Mouse (Mus musculus): ENCODE data around the gene Ccdc12. TPM values are rescaled to one million over a fixed set of nuclear protein-coding genes. Genes with fewer than 3 reads are reported as not detected.

Gene Ccdc12
- total and polyA plus RNA-seq, 3 experiments: 45.5 to 71.6 (median 51.6) TPM

- peak; percentile 43 for DNase-seq
These were observed 86.1 kb downstream of the Ccdc12 start for GRCm38 (mm10) chr9:110742295-110742950.

GRCm38 (mm10) chr9:110742951-110743455, 86.7 kb downstream of the Ccdc12 start:
- no peak for DNase-seq

- DNase-seq: peak; percentile 32
These were observed 87.4 kb downstream of the Ccdc12 start for GRCm38 (mm10) chr9:110743456-110744323.

GRCm38 (mm10) chr9:110745752-110746151, 89.4 kb downstream of the Ccdc12 start:
- no peak for DNase-seq

- no peak for DNase-seq
These were observed 89.9 kb downstream of the Ccdc12 start for GRCm38 (mm10) chr9:110746238-110746637.

- no peak for DNase-seq
These were observed 90.7 kb downstream of the Ccdc12 start, which contains the start of gene Pth1r for GRCm38 (mm10) chr9:110746961-110747360. Gene Pth1r, minus strand, starts transcription at chr9:110747145.

- no peak for DNase-seq
These were observed 92.1 kb downstream of the Ccdc12 start for GRCm38 (mm10) chr9:110748451-110748850.

- no peak for DNase-seq
These were observed 94.3 kb downstream of the Ccdc12 start for GRCm38 (mm10) chr9:110750404-110751187.

GRCm38 (mm10) chr9:110751412-110751811, 95.1 kb downstream of the Ccdc12 start:
- DNase-seq: no peak

- DNase-seq: no peak
These were observed 96.7 kb downstream of the Ccdc12 start for GRCm38 (mm10) chr9:110752917-110753435.

- DNase-seq: no peak
These were observed 97.5 kb downstream of the Ccdc12 start for GRCm38 (mm10) chr9:110753773-110754172.

- no peak for DNase-seq
These were observed 101.5 kb downstream of the Ccdc12 start for GRCm38 (mm10) chr9:110757816-110758215.

- peak; percentile 80 for DNase-seq
These were observed 102.3 kb downstream of the Ccdc12 start for GRCm38 (mm10) chr9:110758605-110759004.

GRCm38 (mm10) chr9:110759265-110759664, 103.0 kb downstream of the Ccdc12 start:
- DNase-seq: peak; percentile 59

- DNase-seq: no peak
These were observed 104.6 kb downstream of the Ccdc12 start for GRCm38 (mm10) chr9:110760886-110761285.

Small RNAs within 50 kb of the gene (microRNA-seq; reads per million reads assigned to microRNA genes)
- gene Mir8107: 0 to 0.41 reads per million in 2 experiments

Other genes starting within 250 kb of the Ccdc12 start
- gene Ptpn23, start 248.3 kb upstream of the Ccdc12 start, total RNA-seq (2021): 10 to 100 TPM; 62.9 to 72.5 TPM
- 64.5 and 88.5 TPM in 2 replicates for gene Ptpn23, start 248.3 kb upstream of the Ccdc12 start, polyA plus RNA-seq (2012; rRNA removed)
- gene Ngp, start 236.8 kb upstream of the Ccdc12 start, total RNA-seq (2021): 1 to 10 TPM in 1 of 2 experiments, not detected in 1; 2.2 TPM
- gene Ngp, start 236.8 kb upstream of the Ccdc12 start, polyA plus RNA-seq (2012; rRNA removed): not detected in 2 replicates
- 10 to 100 TPM in 1 of 2 experiments, 1 to 10 TPM in 1; 9.7 to 13.4 TPM for gene Klhl18, start 179.8 kb upstream of the Ccdc12 start, total RNA-seq (2021)
- 8.7 and 9.4 TPM in 2 replicates for gene Klhl18, start 179.8 kb upstream of the Ccdc12 start, polyA plus RNA-seq (2012; rRNA removed)
- gene Kif9, start 179.5 kb upstream of the Ccdc12 start, total RNA-seq (2021): 1 to 10 TPM in 1 of 2 experiments, under 1 TPM in 1; 0.86 to 1.3 TPM
- gene Kif9, start 179.5 kb upstream of the Ccdc12 start, polyA plus RNA-seq (2012; rRNA removed): 0.27 and 0.47 TPM in 2 replicates
- 10 to 100 TPM; 49.1 to 75.8 TPM for gene Setd2, start 123.9 kb upstream of the Ccdc12 start, total RNA-seq (2021)
- 23.3 and 25.9 TPM in 2 replicates for gene Setd2, start 123.9 kb upstream of the Ccdc12 start, polyA plus RNA-seq (2012; rRNA removed)
- gene Nradd, start 32.1 kb upstream of the Ccdc12 start, total RNA-seq (2021): 10 to 100 TPM; 12.0 to 14.5 TPM
- 27.6 and 30.2 TPM in 2 replicates for gene Nradd, start 32.1 kb upstream of the Ccdc12 start, polyA plus RNA-seq (2012; rRNA removed)
- 1 to 10 TPM; 5.5 to 7.1 TPM for gene Nbeal2, start 2.3 kb upstream of the Ccdc12 start, total RNA-seq (2021)
- 22.5 and 30.8 TPM in 2 replicates for gene Nbeal2, start 2.3 kb upstream of the Ccdc12 start, polyA plus RNA-seq (2012; rRNA removed)
- under 1 TPM in 1 of 2 experiments, not detected in 1; 0.66 TPM for gene Myl3, start 85.4 kb downstream of the Ccdc12 start, total RNA-seq (2021)
- 0.22 TPM in 1 of 2 replicates, not detected in the other for gene Myl3, start 85.4 kb downstream of the Ccdc12 start, polyA plus RNA-seq (2012; rRNA removed)
- gene Pth1r, start 90.6 kb downstream of the Ccdc12 start, total RNA-seq (2021): 10 to 100 TPM; 14.7 to 16.3 TPM
- 37.8 and 51.4 TPM in 2 replicates for gene Pth1r, start 90.6 kb downstream of the Ccdc12 start, polyA plus RNA-seq (2012; rRNA removed)
- gene Prss42, start 141.7 kb downstream of the Ccdc12 start, total RNA-seq (2021): not detected
- not detected in 2 replicates for gene Prss42, start 141.7 kb downstream of the Ccdc12 start, polyA plus RNA-seq (2012; rRNA removed)
- gene Prss44, start 157.5 kb downstream of the Ccdc12 start, total RNA-seq (2021): not detected
- gene Prss44, start 157.5 kb downstream of the Ccdc12 start, polyA plus RNA-seq (2012; rRNA removed): not detected in 2 replicates
- gene Prss43, start 170.2 kb downstream of the Ccdc12 start, total RNA-seq (2021): not detected
- not detected in 2 replicates for gene Prss43, start 170.2 kb downstream of the Ccdc12 start, polyA plus RNA-seq (2012; rRNA removed)
- not detected for gene Prss45, start 178.1 kb downstream of the Ccdc12 start, total RNA-seq (2021)
- gene Prss45, start 178.1 kb downstream of the Ccdc12 start, polyA plus RNA-seq (2012; rRNA removed): not detected in 2 replicates
- gene Prss46, start 188.0 kb downstream of the Ccdc12 start, total RNA-seq (2021): not detected
- not detected in 2 replicates for gene Prss46, start 188.0 kb downstream of the Ccdc12 start, polyA plus RNA-seq (2012; rRNA removed)
- gene Prss50, start 201.5 kb downstream of the Ccdc12 start, total RNA-seq (2021): not detected
- not detected in 2 replicates for gene Prss50, start 201.5 kb downstream of the Ccdc12 start, polyA plus RNA-seq (2012; rRNA removed)
- 10 to 100 TPM; 13.3 to 20.2 TPM for gene Als2cl, start 223.4 kb downstream of the Ccdc12 start, total RNA-seq (2021)
- gene Als2cl, start 223.4 kb downstream of the Ccdc12 start, polyA plus RNA-seq (2012; rRNA removed): 43.0 and 52.5 TPM in 2 replicates
- gene Tmie, start 223.6 kb downstream of the Ccdc12 start, total RNA-seq (2021): 1 to 10 TPM; 2.0 to 3.9 TPM
- gene Tmie, start 223.6 kb downstream of the Ccdc12 start, polyA plus RNA-seq (2012; rRNA removed): 2.2 and 4.6 TPM in 2 replicates